Mouse (Mus musculus) myocyte (in vitro differentiated cells): ENCODE data around the gene Krtap4-1. TPM values are rescaled to one million over a fixed set of nuclear protein-coding genes. Genes with fewer than 3 reads are reported as not detected.
"Not testable (repeated sequence)": the region's sequence is repeated elsewhere in the genome, so short reads cannot be mapped to it uniquely, and the experiment has no call there.

Source experiments
- H3K27me3 ChIP-seq: one replicate; pipeline ENCODE4 v1.6.1; 2011; ENCODE audit not compliant: control insufficient read depth, insufficient read depth, insufficient read length
- H3K36me3 ChIP-seq: one replicate; pipeline ENCODE4 v1.6.1; 2011; ENCODE audit not compliant: control insufficient read depth, insufficient read depth
- H3K4me2 ChIP-seq: one replicate; pipeline ENCODE4 v1.6.1; 2011; ENCODE audit warnings: low read depth, control low read depth
- H3K4me3 ChIP-seq: one replicate; pipeline ENCODE4 v1.5.1; 2011; ENCODE audit warnings: mild to moderate bottlenecking, control low read depth, moderate library complexity
- H3K79me2 ChIP-seq: one replicate; pipeline ENCODE4 v1.6.1; 2011; ENCODE audit not compliant: control insufficient read depth, insufficient read depth
- H3ac ChIP-seq: one replicate; pipeline ENCODE4 v1.6.1; 2011; ENCODE audit not compliant: control insufficient read depth, insufficient read length
- CEBPB ChIP-seq: IDR thresholded peaks from 2 replicates; pipeline ENCODE4 v1.6.1; 2011; ENCODE audit warnings: mild to moderate bottlenecking, moderate library complexity; ENCODE audit not compliant: poor library complexity, insufficient read depth, severe bottlenecking
- E2F4 ChIP-seq: IDR thresholded peaks from one replicate; pipeline ENCODE4 v1.6.1; 2011; ENCODE audit warnings: mild to moderate bottlenecking, control low read depth, moderate library complexity; ENCODE audit not compliant: insufficient read depth
- MAX ChIP-seq: IDR thresholded peaks from one replicate; pipeline ENCODE4 v1.6.1; 2011; ENCODE audit warnings: low read depth, mild to moderate bottlenecking, control low read depth
- MYOD1 ChIP-seq, 3 experiments: IDR thresholded peaks; one replicate each; pipeline ENCODE4 v1.6.1; 2011; ENCODE audit warnings: control low read depth in 2 of 3, low read depth in 2 of 3, mild to moderate bottlenecking in 2 of 3, moderate library complexity in 1 of 3; ENCODE audit not compliant: insufficient read length in 2 of 3, control insufficient read depth in 1 of 3
- MYOG ChIP-seq, 3 experiments: IDR thresholded peaks; one replicate each; pipeline ENCODE4 v1.6.1; 2011; ENCODE audit warnings: control low read depth in 2 of 3, low read depth in 2 of 3, mild to moderate bottlenecking in 2 of 3; ENCODE audit not compliant: insufficient read length in 2 of 3, control insufficient read depth in 1 of 3, insufficient read depth in 1 of 3
- POLR2A ChIP-seq: IDR thresholded peaks from one replicate; pipeline ENCODE4 v1.6.1; 2011; ENCODE audit warnings: low read depth, mild to moderate bottlenecking, control low read depth, moderate library complexity; ENCODE audit not compliant: insufficient read length
- POLR2AphosphoS2 ChIP-seq: IDR thresholded peaks from one replicate; pipeline ENCODE4 v1.6.1; 2011; ENCODE audit warnings: low read depth, control low read depth; ENCODE audit not compliant: insufficient read length
- REST ChIP-seq: IDR thresholded peaks from one replicate; pipeline ENCODE4 v1.6.1; 2011; ENCODE audit warnings: mild to moderate bottlenecking, control low read depth, moderate library complexity; ENCODE audit not compliant: insufficient read depth, insufficient read length
- SRF ChIP-seq: IDR thresholded peaks from one replicate; pipeline ENCODE4 v1.6.1; 2011; ENCODE audit warnings: low read depth; ENCODE audit not compliant: control insufficient read depth, insufficient read length
- TCF12 ChIP-seq: IDR thresholded peaks from one replicate; pipeline ENCODE4 v1.6.1; 2011; ENCODE audit warnings: mild to moderate bottlenecking, control low read depth; ENCODE audit not compliant: poor library complexity, insufficient read depth, severe bottlenecking
- TCF3 ChIP-seq: IDR thresholded peaks from one replicate; pipeline ENCODE4 v1.6.1; 2011; ENCODE audit warnings: low read depth, control low read depth; ENCODE audit not compliant: insufficient read length
- USF1 ChIP-seq: IDR thresholded peaks from one replicate; pipeline ENCODE4 v1.6.1; 2011; ENCODE audit warnings: low read depth, mild to moderate bottlenecking, control low read depth, moderate library complexity
- polyA plus RNA-seq: library from polyadenylated mRNA; unstranded; fragments of >200 nt; fragmentation: generic; extraction: Trizol; gene quantifications from one replicate; pipeline ENCODE4 v1.2.1, GENCODE M21; 2012; ENCODE audit warnings: missing spikeins

Krtap4-1 gene
- polyA plus RNA-seq, 1 experiment, result not detected

GRCm38 (mm10) chr11:99643635-99644139, 15.6 kb upstream of the Krtap4-1 start, which contains the start of gene Krtap4-7:
TSS of gene Krtap4-7 (minus strand) at chr11:99644089.
- H3K4me2 ChIP-seq, H3ac ChIP-seq, H3K36me3 ChIP-seq, H3K79me2 ChIP-seq, H3K4me3 ChIP-seq, H3K27me3 ChIP-seq: not testable (repeated sequence)
- TF ChIP-seq MYOG (IDR thresholded peaks at IDR 0.05; ENCODE audit: control insufficient read depth in 1 of 3, insufficient read depth in 1 of 3, insufficient read length in 2 of 3, low read depth in 2 of 3) (peak in 2 of 3 experiments; percentile 11 to 41), TCF3 (peak; percentile 31), MYOD1 (IDR thresholded peaks at IDR 0.05; ENCODE audit: control insufficient read depth in 1 of 3, insufficient read length in 2 of 3, low read depth in 2 of 3) (peak in 2 of 3 experiments; percentile 65 to 66), TCF12 (peak; percentile 4)

- no peak overlapping the region for H3K4me2 ChIP-seq
- no peaks in the 10 kb centered on the region for H3K27me3 ChIP-seq
- TF ChIP-seq MYOG (IDR thresholded peaks at IDR 0.05; ENCODE audit: control insufficient read depth in 1 of 3, insufficient read depth in 1 of 3, insufficient read length in 2 of 3, low read depth in 2 of 3) (no peak), MYOD1 (IDR thresholded peaks at IDR 0.05; ENCODE audit: control insufficient read depth in 1 of 3, insufficient read length in 2 of 3, low read depth in 2 of 3) (no peak), REST (no peak), CEBPB (no peak), USF1 (no peak), MAX (no peak), E2F4 (no peak), TCF12 (no peak), POLR2AphosphoS2 (no peak), TCF3 (no peak), SRF (no peak), POLR2A (no peak)
Observed at GRCm38 (mm10) chr11:99640926-99641325, 12.9 kb upstream of the Krtap4-1 start.

GRCm38 (mm10) chr11:99637086-99637485, 9.0 kb upstream of the Krtap4-1 start:
- Histone ChIP-seq H3K27me3 (no peaks in the 10 kb centered on the region), H3K36me3 (no peaks in the 10 kb centered on the region), H3ac (no peak overlapping the region), H3K4me3 (no peak overlapping the region), H3K4me2 (no peak overlapping the region), H3K79me2 (no peaks in the 10 kb centered on the region)
- TF ChIP-seq MYOG (IDR thresholded peaks at IDR 0.05; ENCODE audit: control insufficient read depth in 1 of 3, insufficient read depth in 1 of 3, insufficient read length in 2 of 3, low read depth in 2 of 3), result no peak
- TF ChIP-seq E2F4, result no peak
- TF ChIP-seq USF1, result no peak
- TF ChIP-seq TCF3, result no peak
- no peak for TF ChIP-seq REST
- no peak for TF ChIP-seq SRF
- no peak for TF ChIP-seq MAX
- TF ChIP-seq MYOD1 (IDR thresholded peaks at IDR 0.05; ENCODE audit: control insufficient read depth in 1 of 3, insufficient read length in 2 of 3, low read depth in 2 of 3), result no peak
- TF ChIP-seq TCF12, result no peak
- no peak for TF ChIP-seq POLR2A
- TF ChIP-seq CEBPB, result no peak

More at GRCm38 (mm10) chr11:99640926-99641325, 12.9 kb upstream of the Krtap4-1 start:
- Histone ChIP-seq H3K79me2 (no peaks in the 10 kb centered on the region), H3K4me3 (no peak overlapping the region), H3K36me3 (no peaks in the 10 kb centered on the region), H3ac (no peak overlapping the region)

- H3K4me3 ChIP-seq, result no peak within 1 kb of the TSS
- no peaks in the 10 kb centered on the region for H3K27me3 ChIP-seq
- H3ac ChIP-seq, result no peak within 1 kb of the TSS
- H3K79me2 ChIP-seq, result no peaks in the 10 kb centered on the region
- H3K4me2 ChIP-seq, result no peak within 1 kb of the TSS
- no peaks in the 10 kb centered on the region for H3K36me3 ChIP-seq
- TF ChIP-seq CEBPB, result no peak
- TF ChIP-seq USF1, result no peak
- TF ChIP-seq SRF, result no peak
- TF ChIP-seq E2F4, result no peak
- peak in 2 of 3 experiments; percentile 38 to 61 for TF ChIP-seq MYOG (IDR thresholded peaks at IDR 0.05; ENCODE audit: control insufficient read depth in 1 of 3, insufficient read depth in 1 of 3, insufficient read length in 2 of 3, low read depth in 2 of 3)
- TF ChIP-seq POLR2AphosphoS2, result no peak
- TF ChIP-seq MYOD1 (IDR thresholded peaks at IDR 0.05; ENCODE audit: control insufficient read depth in 1 of 3, insufficient read length in 2 of 3, low read depth in 2 of 3), result peak in 2 of 3 experiments; percentile 62 to 71
- no peak for TF ChIP-seq REST
- TF ChIP-seq TCF12, result peak; percentile 24
- TF ChIP-seq TCF3, result peak; percentile 55
- no peak for TF ChIP-seq POLR2A
Observed at GRCm38 (mm10) chr11:99634653-99635134, 6.7 kb upstream of the Krtap4-1 start, which contains the start of gene Krtap4-2. TSS of gene Krtap4-2 (minus strand) at chr11:99635084.

GRCm38 (mm10) chr11:99633293-99633692, 5.3 kb upstream of the Krtap4-1 start:
- no peak for TF ChIP-seq TCF3
- no peak for TF ChIP-seq SRF
- TF ChIP-seq MAX, result no peak
- TF ChIP-seq POLR2A, result no peak
- no peak for TF ChIP-seq MYOG (IDR thresholded peaks at IDR 0.05; ENCODE audit: control insufficient read depth in 1 of 3, insufficient read depth in 1 of 3, insufficient read length in 2 of 3, low read depth in 2 of 3)
- TF ChIP-seq E2F4, result no peak
- TF ChIP-seq USF1, result no peak
- TF ChIP-seq REST, result no peak
- no peak for TF ChIP-seq TCF12
- no peak for TF ChIP-seq POLR2AphosphoS2
- no peak for TF ChIP-seq MYOD1 (IDR thresholded peaks at IDR 0.05; ENCODE audit: control insufficient read depth in 1 of 3, insufficient read length in 2 of 3, low read depth in 2 of 3)
- TF ChIP-seq CEBPB, result no peak
- no peaks in the 10 kb centered on the region for H3K27me3 ChIP-seq

More at GRCm38 (mm10) chr11:99633293-99633692, 5.3 kb upstream of the Krtap4-1 start:
- Histone ChIP-seq H3K36me3 (no peaks in the 10 kb centered on the region), H3K79me2 (no peaks in the 10 kb centered on the region), H3K4me2 (no peak overlapping the region), H3ac (no peak overlapping the region), H3K4me3 (no peak overlapping the region)
